Mouse (Mus musculus): ENCODE measurements around the gene Cpped1. TPM values are rescaled to one million over a fixed set of nuclear protein-coding genes. Genes with fewer than 3 reads are reported as not detected.

Gene Cpped1
- polyA plus RNA-seq, 1 experiment from 2014 or later: 12.4 TPM

GRCm38 (mm10) chr16:11890186-11890585 is 19.1 kb downstream of the Cpped1 start:
- H3K4me3 ChIP-seq: no peak overlapping the region
- WGBS (ENCODE audit: insufficient replicate concordance): 69% methylated on average over 3 of the region's 3 CpGs
- H3K27me3 ChIP-seq (replicated peaks): no peaks in the 10 kb centered on the region
- no peak for ATAC-seq
- peaks cover 40% of the 10 kb centered on the region for H3K36me3 ChIP-seq
- H3K4me2 ChIP-seq: no peak overlapping the region
- no peak overlapping the region for H3K27ac ChIP-seq
- no peaks in the 10 kb centered on the region for H3K4me1 ChIP-seq
- no peaks in the 10 kb centered on the region for H3K9me3 ChIP-seq (replicated peaks)
- H3K9ac ChIP-seq: no peak overlapping the region

GRCm38 (mm10) chr16:11889741-11890140 is 19.5 kb downstream of the Cpped1 start:
- ATAC-seq: no peak

GRCm38 (mm10) chr16:11881795-11882194 is 27.4 kb downstream of the Cpped1 start:
- Histone ChIP-seq H3K9ac (no peak overlapping the region), H3K27ac (no peak overlapping the region), H3K36me3 (peaks cover 61% of the 10 kb centered on the region), H3K4me2 (no peak overlapping the region), H3K4me3 (no peak overlapping the region), H3K4me1 (no peaks in the 10 kb centered on the region), H3K9me3 (replicated peaks) (no peaks in the 10 kb centered on the region), H3K27me3 (replicated peaks) (no peaks in the 10 kb centered on the region)
- WGBS (ENCODE audit: insufficient replicate concordance): 73% methylated on average over 6 of the region's 6 CpGs
- ATAC-seq: no peak

More at GRCm38 (mm10) chr16:11889741-11890140, 19.5 kb downstream of the Cpped1 start:
- no peak overlapping the region for H3K4me2 ChIP-seq
- H3K4me3 ChIP-seq: no peak overlapping the region
- no peak overlapping the region for H3K9ac ChIP-seq
- H3K36me3 ChIP-seq: peaks cover 43% of the 10 kb centered on the region
- H3K27ac ChIP-seq: no peak overlapping the region
- no peaks in the 10 kb centered on the region for H3K9me3 ChIP-seq (replicated peaks)
- H3K27me3 ChIP-seq (replicated peaks): no peaks in the 10 kb centered on the region
- WGBS (ENCODE audit: insufficient replicate concordance): 70% methylated on average over 3 of the region's 3 CpGs
- no peaks in the 10 kb centered on the region for H3K4me1 ChIP-seq

GRCm38 (mm10) chr16:11880461-11880860 is 28.8 kb downstream of the Cpped1 start:
- 48% methylated on average over 6 of the region's 6 CpGs for WGBS (ENCODE audit: insufficient replicate concordance)
- H3K36me3 ChIP-seq: peaks cover 54% of the 10 kb centered on the region
- ATAC-seq: no peak
- no peak overlapping the region for H3K9ac ChIP-seq
- no peak overlapping the region for H3K27ac ChIP-seq
- no peak overlapping the region for H3K4me3 ChIP-seq
- H3K9me3 ChIP-seq (replicated peaks): no peaks in the 10 kb centered on the region
- H3K27me3 ChIP-seq (replicated peaks): no peaks in the 10 kb centered on the region
- H3K4me2 ChIP-seq: no peak overlapping the region
- no peaks in the 10 kb centered on the region for H3K4me1 ChIP-seq

DNA sequence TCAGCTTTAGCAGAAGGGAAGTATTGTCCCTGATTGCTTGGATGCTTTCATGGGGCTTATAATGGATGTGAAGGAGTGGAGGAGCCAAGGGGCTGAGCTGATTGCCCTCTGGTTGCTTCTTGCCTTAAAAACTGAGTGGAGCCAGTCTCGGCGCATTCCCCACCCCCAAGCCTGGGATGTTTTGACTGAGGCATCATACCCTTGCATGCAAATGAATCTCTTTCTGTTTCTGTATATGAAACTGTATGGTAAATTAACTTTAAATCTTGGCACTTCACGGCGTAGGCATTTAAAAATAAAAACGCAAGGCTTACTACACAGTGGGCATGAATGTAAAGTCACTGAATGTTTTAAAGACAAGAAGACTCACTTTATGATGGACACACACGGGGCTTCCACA is 30.0 kb downstream of the Cpped1 start:
- Histone ChIP-seq H3K4me2 (no peak overlapping the region), H3K4me1 (no peaks in the 10 kb centered on the region), H3K36me3 (peaks cover 47% of the 10 kb centered on the region), H3K27ac (no peak overlapping the region), H3K9ac (no peak overlapping the region), H3K27me3 (replicated peaks) (no peaks in the 10 kb centered on the region), H3K4me3 (no peak overlapping the region), H3K9me3 (replicated peaks) (no peaks in the 10 kb centered on the region)
- WGBS (ENCODE audit: insufficient replicate concordance): 88% methylated on average over 6 of the region's 6 CpGs
- ATAC-seq: no peak

DNA sequence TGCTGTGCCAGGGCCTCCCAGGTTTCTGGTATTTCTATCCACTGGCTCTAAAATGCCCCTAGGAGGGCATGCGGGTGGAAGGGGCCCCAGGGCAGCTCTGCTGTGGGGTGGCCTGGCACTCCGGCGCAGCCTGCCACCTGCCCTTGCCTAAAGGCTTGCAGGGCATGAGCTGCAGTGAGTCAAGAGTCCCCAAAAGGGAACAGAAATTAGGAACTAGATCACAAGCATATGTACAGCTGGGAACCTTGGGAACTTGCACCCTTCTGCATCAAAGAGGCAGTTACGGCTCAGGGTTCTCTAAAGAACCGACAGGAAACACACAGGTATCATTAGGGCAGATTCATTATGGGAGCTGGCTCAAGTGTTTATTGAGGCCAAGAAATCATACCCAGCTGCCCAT is 34.0 kb downstream of the Cpped1 start:
- ATAC-seq: no peak
- Histone ChIP-seq H3K27ac (no peak overlapping the region), H3K9me3 (replicated peaks) (no peaks in the 10 kb centered on the region), H3K9ac (no peak overlapping the region), H3K4me2 (no peak overlapping the region), H3K36me3 (peaks cover 42% of the 10 kb centered on the region), H3K27me3 (replicated peaks) (no peaks in the 10 kb centered on the region), H3K4me1 (no peaks in the 10 kb centered on the region), H3K4me3 (no peak overlapping the region)
- WGBS (ENCODE audit: insufficient replicate concordance): 85% methylated on average over 5 of the region's 5 CpGs

DNA sequence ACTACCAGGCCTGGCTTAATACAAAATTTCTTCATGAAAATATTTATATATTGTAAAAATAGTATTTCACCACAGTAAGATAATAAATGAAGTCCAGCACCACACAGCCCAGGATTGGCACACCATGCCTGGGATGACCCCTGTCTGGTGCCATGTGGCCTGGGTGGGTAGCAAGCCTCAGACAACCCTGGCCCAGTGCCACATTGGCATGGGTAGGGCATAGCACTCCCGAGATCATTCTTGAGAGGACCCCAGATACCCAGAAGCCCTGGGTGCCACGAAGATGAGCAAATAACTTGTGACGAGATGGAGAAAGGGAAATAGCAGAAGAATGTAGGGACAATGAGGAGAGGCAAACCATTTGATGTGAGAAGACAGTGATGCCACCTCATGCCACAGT is 36.0 kb downstream of the Cpped1 start:
- Histone ChIP-seq H3K4me2 (no peak overlapping the region), H3K4me3 (no peak overlapping the region), H3K27ac (no peak overlapping the region), H3K9ac (no peak overlapping the region), H3K27me3 (replicated peaks) (no peaks in the 10 kb centered on the region), H3K36me3 (peaks cover 35% of the 10 kb centered on the region), H3K4me1 (no peaks in the 10 kb centered on the region), H3K9me3 (replicated peaks) (no peaks in the 10 kb centered on the region)
- WGBS (ENCODE audit: insufficient replicate concordance): 75% methylated on average over 3 of the region's 3 CpGs
- no peak for ATAC-seq

DNA sequence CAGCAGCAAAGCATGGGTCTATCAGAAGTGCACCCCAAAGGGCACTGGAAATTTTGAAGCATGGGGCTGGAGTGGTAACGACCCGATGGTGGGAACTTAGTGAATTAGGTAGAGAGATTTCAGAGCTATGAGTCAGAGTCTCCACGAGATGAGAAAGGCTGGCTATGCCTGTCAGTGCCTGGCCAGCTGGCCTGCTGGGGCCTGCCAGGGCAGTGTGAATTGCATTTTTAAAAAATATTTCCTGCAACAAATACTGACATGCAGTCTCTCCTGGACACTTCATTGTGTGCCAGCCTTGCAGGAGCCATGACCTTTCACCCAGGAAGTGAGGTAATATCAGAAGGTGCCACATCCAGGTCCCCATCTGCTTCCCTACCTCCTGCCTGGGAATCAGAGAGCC is 40.8 kb downstream of the Cpped1 start:
- 68% methylated on average over 3 of the region's 3 CpGs for WGBS (ENCODE audit: insufficient replicate concordance)
- Histone ChIP-seq H3K4me1 (no peaks in the 10 kb centered on the region), H3K27me3 (replicated peaks) (no peaks in the 10 kb centered on the region), H3K36me3 (peaks cover 14% of the 10 kb centered on the region), H3K9ac (no peak overlapping the region), H3K4me3 (no peak overlapping the region), H3K9me3 (replicated peaks) (no peaks in the 10 kb centered on the region), H3K4me2 (no peak overlapping the region), H3K27ac (no peak overlapping the region)
- ATAC-seq: no peak

DNA sequence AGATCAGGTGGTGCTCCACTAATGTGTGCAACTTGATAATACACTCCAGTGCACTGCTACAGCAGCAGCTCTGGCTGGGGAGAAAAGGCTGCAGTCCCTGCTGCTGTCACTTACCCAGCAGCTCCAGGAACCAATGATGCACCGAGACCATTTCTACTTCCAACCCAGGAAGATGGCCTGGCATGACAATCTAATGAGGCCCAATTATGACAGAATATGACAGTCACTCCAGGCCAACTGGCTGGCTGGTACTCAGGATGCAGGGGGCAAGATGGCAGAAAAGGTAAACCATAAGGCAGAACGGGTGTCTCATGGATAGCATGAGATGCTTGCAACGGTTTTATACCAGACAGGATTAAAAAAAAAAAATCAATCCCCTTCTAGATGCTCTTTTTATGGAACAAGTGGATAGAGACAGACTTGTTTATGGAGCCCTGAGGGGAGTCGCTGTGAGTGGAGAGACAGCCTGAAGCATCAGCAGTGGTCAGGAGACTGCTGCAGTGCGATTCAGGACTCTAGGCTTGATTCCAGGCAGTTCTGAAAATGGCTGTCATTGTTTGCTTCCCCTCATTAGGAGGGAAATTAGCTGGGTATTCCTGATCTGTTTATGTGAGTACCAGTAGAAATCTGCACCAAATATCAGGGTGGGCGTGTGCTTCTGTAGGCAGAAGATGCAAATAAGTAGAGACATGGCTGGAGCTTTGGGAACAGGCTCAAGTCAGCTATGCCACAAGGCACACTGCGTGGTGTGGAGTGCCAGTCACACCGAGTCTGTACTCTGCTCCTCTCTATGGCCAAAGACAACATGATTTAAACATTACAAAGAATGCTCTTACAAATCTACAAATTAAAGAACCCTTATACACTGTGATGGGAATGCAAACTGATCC is 56.3 kb downstream of the Cpped1 start:
- no peak for ATAC-seq
- no peak overlapping the region for H3K4me2 ChIP-seq
- no peak overlapping the region for H3K9ac ChIP-seq
- no peak overlapping the region for H3K27ac ChIP-seq
- peaks cover 8% of the 10 kb centered on the region for H3K36me3 ChIP-seq
- H3K4me3 ChIP-seq: no peak overlapping the region
- H3K4me1 ChIP-seq: no peaks in the 10 kb centered on the region
- 76% methylated on average over 8 of the region's 8 CpGs for WGBS (ENCODE audit: insufficient replicate concordance)
- no peaks in the 10 kb centered on the region for H3K9me3 ChIP-seq (replicated peaks)
- no peaks in the 10 kb centered on the region for H3K27me3 ChIP-seq (replicated peaks)

- H3K4me2 ChIP-seq: no peak overlapping the region
- 60% methylated on average over 5 of the region's 5 CpGs for WGBS (ENCODE audit: insufficient replicate concordance)
- no peak for ATAC-seq
- no peaks in the 10 kb centered on the region for H3K27me3 ChIP-seq (replicated peaks)
- no peak overlapping the region for H3K4me3 ChIP-seq
- H3K36me3 ChIP-seq: peaks cover 13% of the 10 kb centered on the region
- H3K9me3 ChIP-seq (replicated peaks): no peaks in the 10 kb centered on the region
- no peak overlapping the region for H3K9ac ChIP-seq
- H3K4me1 ChIP-seq: no peaks in the 10 kb centered on the region
- no peak overlapping the region for H3K27ac ChIP-seq
Observed at GRCm38 (mm10) chr16:11848990-11849658, 60.1 kb downstream of the Cpped1 start.

- Histone ChIP-seq H3K36me3 (peaks cover 12% of the 10 kb centered on the region; the same call in 1 of the 2 replicates), H3K27me3 (replicated peaks) (no peaks in the 10 kb centered on the region), H3K4me2 (no peak overlapping the region), H3K9me3 (replicated peaks) (no peaks in the 10 kb centered on the region), H3K27ac (no peak overlapping the region), H3K4me1 (no peaks in the 10 kb centered on the region), H3K4me3 (no peak overlapping the region), H3K9ac (no peak overlapping the region)
- no peak for ATAC-seq
- 80% methylated on average over 5 of the region's 5 CpGs for WGBS (ENCODE audit: insufficient replicate concordance)
Observed at GRCm38 (mm10) chr16:11845309-11845708, 63.9 kb downstream of the Cpped1 start.

GRCm38 (mm10) chr16:11843441-11843840 is 65.8 kb downstream of the Cpped1 start:
- Histone ChIP-seq H3K4me2 (no peak overlapping the region), H3K36me3 (0 out of 2 replicates have a peak, but pooled peaks cover 4% of the 10 kb centered on the region), H3K27me3 (replicated peaks) (no peaks in the 10 kb centered on the region), H3K9me3 (replicated peaks) (no peaks in the 10 kb centered on the region), H3K4me1 (no peaks in the 10 kb centered on the region), H3K4me3 (no peak overlapping the region), H3K27ac (no peak overlapping the region), H3K9ac (no peak overlapping the region)
- no peak for ATAC-seq
- WGBS (ENCODE audit: insufficient replicate concordance): 51% methylated on average over 2 of the region's 2 CpGs
